Mouse (Mus musculus) cerebral cortex, adult 2 months (tissue): ENCODE measurements around the gene Zfp853.

Experiments used
- WGBS: fragments of 180-500 bp; shearing (Covaris S2); methylation state at CpG from one replicate; pipeline ENCODE4 v1.1.7; 2018; 5-methylcytosine and 5-hydroxymethylcytosine counted together

The Zfp853 gene

GRCm38 (mm10) chr5:143292879-143293278, 544 bp downstream of the Zfp853 start:
- WGBS, result 2% methylated on average over 19 of the region's 19 CpGs

- WGBS, result 67% methylated on average over 9 of the region's 9 CpGs
Measured at GRCm38 (mm10) chr5:143289299-143289698, 4.1 kb downstream of the Zfp853 start.

GRCm38 (mm10) chr5:143288378-143288911, 5.0 kb downstream of the Zfp853 start:
- 68% methylated on average over 9 of the region's 9 CpGs for WGBS

DNA sequence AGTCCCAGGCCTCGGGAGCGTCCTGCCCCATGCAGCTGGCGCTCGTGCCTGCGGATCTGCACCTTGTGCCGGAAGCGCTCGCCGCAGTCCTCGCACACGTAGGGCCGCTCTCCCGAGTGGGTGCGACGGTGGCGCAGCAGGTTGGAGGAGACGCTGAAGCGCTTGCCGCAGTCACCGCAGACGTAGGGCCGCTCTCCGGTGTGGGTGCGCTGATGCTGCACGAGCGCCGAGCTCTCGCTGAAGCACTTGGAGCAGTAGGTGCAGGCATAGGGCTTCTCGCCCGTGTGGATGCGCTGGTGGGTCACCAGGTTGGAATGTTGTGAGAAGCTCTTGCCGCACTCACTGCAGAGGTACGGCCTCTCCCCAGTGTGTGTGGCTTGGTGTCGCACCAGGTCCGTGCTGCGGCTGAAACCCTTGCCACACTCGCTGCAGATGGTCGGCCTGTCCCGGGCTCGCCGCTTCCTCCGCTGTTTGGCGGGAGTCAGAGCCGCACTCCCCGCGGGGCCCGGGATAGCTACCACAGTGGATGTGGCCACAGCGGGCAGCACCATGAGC, 5.6 kb downstream of the Zfp853 start:
- 50% methylated on average over 48 of the region's 48 CpGs for WGBS

DNA sequence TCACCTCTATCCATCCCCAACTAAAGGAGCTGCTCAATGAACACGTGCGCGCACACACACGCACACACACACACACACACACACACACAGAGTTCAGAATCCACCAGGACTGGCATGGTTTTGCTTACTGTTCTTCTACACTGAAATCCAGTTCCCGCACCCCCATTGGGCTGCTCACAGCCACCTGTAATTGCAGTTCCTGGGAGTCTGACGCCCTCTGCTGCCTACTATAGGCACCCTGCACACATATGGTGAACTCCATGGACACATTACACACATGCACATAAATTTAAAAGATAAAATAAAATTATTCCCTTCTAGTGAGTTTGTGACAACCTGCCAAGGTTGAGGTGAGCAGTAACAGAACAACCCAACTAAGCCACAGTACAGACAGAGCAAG, 8.7 kb downstream of the Zfp853 start:
- WGBS, result 55% methylated on average over 6 of the region's 6 CpGs

DNA sequence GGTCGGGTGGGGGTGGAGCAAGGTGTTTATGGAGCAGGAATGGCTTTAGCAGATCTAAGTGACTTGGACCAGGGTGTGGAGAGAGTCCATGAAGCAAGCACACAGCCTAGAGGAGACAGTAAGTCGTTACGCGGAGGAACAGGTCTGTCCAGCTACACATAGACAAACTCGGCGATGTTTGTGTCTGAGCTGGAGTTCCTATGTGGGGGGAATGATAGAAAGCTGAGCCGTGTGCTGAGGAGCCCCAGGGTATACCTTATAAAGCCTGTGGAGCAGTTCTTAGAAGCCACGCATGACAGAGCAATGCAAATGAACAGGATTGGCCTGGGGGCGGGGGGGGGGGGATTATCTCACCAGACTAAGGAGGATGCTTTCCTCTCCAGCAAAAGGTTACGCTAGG, 14.2 kb downstream of the Zfp853 start:
- 54% methylated on average over 10 of the region's 10 CpGs for WGBS

- 56% methylated on average over 5 of the region's 5 CpGs for WGBS
Measured at GRCm38 (mm10) chr5:143275761-143276160, 17.7 kb downstream of the Zfp853 start.

DNA sequence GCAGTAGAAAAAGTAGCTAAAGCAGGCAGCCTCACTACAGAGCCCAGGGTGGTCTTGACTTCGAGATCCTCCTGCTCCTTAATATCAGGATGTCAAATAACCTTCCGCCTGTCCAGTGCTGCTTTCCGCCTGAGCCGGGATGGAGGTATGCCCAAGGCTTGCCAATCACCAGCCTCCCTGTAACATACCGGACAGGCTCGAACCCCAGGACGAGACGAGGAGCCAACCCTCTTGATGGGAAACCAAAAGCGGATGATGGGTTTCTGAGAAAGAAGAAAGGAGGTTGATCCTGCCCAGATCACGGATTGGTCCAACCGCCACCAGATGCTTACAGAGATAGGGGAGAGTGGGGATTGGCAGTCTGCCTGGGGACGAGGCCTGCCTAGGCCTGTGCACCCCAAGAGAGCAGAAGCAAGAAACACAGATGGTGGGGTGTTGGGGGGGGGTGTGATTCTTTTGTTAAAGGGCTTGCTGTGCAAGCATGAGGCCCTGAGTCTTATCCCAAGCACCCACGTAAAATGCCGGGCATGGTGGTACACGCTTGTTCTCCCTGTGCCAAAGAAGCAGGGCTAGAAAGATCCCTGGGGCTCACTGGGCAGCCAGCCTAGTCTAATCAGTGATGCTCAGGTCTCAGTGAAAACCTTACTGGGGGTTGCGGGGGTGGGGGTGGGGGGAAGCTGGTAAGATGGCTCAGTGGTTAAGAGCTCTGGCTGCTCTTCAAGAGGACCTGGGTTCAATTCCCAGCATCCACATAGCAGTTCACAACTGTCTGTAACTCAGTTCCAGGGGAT, 20.7 kb downstream of the Zfp853 start:
- WGBS, result 86% methylated on average over 16 of the region's 16 CpGs

DNA sequence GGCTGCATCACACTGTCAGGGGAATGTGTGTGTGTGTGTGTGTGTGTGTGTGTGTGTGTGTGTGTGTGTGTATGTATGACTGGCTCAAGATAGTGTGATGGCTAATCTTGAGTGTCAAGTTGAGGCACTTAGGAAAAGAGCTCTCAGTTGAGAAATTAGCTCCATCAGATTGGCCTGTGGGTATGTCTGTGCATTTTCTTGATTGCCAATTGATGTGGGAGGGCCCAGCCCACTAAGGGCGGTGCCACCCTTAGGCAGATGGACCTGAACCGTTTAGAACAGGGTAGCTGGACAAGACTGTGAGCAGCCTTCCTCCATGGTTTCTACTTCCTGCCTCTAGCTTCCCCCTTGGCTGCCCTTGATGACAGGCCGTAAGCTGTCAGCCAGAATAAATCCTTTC, 21.3 kb downstream of the Zfp853 start:
- WGBS, result 68% methylated on average over 3 of the region's 3 CpGs

- 34% methylated on average over 6 of the region's 6 CpGs for WGBS
Measured at GRCm38 (mm10) chr5:143271642-143272041, 21.8 kb downstream of the Zfp853 start.

- WGBS, result 2% methylated on average over 12 of the region's 12 CpGs
Measured at GRCm38 (mm10) chr5:143270151-143270519, 23.3 kb downstream of the Zfp853 start.

DNA sequence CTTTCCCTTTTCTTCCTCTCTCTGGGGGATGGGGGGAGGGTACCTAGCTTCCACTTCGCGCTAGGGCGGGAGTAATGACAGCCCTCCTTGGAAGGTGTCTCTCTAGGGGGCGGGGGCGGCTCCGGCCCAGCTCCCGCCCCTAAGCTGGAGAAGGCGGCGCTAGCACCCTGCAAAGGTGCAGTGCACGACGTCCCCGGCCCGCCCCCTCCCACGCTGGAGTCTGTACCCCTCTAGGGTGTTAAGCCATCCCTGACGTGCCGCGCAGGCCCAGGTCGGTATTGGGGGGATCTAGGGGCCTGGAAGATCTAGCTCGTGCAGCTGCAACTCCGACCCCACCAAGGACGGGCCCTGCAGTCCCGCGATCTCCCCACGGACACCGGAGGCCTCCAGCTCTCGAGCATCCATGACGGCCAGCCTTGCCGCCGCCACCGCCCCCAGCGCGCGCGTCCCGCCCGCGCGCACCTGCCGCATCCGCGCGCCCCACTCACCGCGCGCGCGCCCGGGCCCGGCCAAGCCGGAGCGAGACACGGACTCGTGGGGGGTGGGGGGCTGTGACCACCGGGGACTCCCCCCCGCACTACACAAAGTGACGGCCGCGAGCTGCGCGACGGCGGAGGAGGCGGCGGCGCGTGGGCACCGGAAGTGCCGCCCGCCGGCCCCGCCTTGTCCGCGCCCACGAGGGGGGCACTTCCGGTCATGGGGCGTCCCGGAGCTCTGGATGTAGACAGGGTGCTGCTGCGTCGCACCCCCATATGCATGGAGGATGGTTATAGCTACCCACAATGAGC, 23.9 kb downstream of the Zfp853 start, which contains the start of gene Zfp316:
Zfp316 (minus strand) TSS at position 660 of the 788 bp plus-strand sequence.
- WGBS, result under 1% methylated on average over 79 of the region's 79 CpGs

DNA sequence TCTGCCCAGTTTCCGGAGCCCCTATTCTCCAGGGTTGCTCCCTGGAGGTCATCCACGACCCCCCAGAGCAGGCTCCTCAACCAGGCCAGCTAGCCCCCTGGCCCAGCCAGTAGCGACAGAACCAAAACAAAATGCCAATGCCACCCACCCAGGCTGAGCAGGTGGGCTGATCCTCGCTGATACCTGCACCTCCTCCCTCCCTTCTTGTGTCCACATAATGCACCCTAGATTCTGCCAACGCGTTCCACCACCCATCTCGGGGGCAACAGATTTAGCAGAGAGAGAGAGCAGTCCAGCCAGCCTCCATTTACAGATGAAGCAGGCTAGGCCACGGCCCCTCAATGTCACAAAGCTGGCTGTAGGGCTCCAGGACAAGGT, 24.4 kb downstream of the Zfp853 start:
- WGBS, result 16% methylated on average over 8 of the region's 8 CpGs

- WGBS, result 76% methylated on average over 6 of the region's 6 CpGs
Measured at GRCm38 (mm10) chr5:143266794-143267193, 26.6 kb downstream of the Zfp853 start.

DNA sequence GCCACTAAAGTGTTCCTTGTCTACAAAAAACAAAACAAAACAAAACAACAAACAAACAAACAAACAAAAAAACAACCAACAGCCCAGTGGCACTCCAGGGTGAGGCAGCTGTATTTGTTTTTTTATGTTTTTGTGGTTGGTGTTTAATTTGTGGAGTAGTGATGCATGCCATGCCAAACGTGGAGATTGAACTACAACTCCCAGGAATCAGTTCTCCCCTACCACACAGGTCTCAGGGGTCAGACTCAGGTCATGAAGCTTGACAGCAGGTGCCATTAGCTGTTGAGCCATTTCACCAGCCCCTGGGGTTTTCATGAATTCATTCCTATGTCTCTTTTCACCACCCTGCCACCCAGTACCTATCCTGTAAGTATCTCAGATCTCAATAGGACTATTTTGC, 28.0 kb downstream of the Zfp853 start:
- 56% methylated on average over 1 of the region's 1 CpGs for WGBS

GRCm38 (mm10) chr5:143264689-143265088, 28.7 kb downstream of the Zfp853 start:
- WGBS, result 72% methylated on average over 10 of the region's 10 CpGs

- 45% methylated on average over 8 of the region's 8 CpGs for WGBS
Measured at GRCm38 (mm10) chr5:143261636-143262035, 31.8 kb downstream of the Zfp853 start.

DNA sequence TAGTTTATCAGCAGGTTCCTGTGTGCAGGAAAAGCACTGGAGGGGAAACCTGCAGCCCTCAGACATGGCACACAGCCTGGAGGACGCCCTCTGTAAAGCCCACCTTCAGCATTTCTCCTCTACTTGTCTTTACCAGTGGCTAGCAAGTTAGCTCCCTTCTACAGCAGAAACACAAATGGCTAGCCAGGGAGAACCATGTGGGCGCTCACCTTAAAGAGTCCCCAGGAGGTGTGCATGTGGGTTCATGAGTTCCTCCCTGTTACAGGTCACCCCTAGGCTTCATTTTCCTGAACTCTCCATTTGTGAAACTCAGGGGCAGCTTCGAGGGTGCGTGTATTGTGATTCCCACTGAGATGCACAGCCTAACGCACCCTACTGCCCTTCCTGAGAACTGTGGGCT, 37.6 kb downstream of the Zfp853 start:
- WGBS, result 94% methylated on average over 5 of the region's 5 CpGs

DNA sequence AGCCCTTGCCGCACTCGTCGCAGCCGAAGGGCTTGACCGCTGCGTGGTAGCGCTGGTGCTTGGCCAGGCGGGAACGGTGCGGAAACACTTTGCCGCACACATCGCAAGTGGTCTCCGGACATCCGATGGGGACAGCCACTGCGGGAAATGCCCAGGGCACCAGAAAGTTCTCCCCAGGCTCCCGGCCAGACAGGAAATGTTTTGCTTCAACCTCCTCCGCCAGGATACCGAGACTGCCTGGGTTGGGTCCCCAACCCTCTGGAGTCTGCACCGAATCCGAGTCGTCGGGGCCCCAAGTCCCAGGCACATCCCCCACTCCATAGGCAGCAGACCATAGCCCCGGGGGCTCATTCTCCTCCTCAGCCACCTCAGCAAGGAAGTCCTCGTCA, 38.3 kb downstream of the Zfp853 start:
- 75% methylated on average over 24 of the region's 24 CpGs for WGBS

GRCm38 (mm10) chr5:143254487-143255130, 38.8 kb downstream of the Zfp853 start:
- WGBS, result 66% methylated on average over 66 of the region's 66 CpGs

DNA sequence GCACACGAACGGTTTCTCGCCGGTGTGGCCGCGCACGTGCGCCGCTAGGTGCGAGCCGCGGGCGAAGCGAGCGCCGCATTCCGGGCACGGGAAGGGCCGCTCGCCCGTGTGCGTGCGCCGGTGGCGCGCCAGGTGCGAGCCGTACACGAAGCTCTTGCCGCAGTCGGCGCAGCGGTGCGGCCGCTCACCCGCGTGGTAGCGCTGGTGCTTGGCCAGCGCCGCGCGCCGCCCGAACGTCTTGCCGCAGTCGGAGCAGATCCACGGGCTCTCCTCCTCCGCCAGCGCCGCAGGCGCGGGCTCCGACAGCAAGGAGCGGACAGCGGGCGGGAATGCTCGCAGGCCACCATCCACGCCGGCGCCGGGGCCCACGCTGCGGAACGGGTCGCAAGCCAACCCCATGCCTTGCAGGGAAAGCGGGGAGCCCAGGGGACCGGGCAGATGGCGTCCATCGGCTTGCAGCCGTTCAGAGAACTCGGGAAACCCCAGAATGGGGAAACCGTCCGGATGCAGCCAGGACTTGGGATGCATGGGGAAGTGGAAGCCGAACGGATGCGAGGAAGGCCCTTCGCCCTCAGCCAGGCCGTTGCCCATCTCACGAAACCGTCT, 39.4 kb downstream of the Zfp853 start:
- WGBS, result 27% methylated on average over 81 of the region's 81 CpGs
